Mouse (Mus musculus): ENCODE measurements around the gene Olfr1373.
"Not testable (repeated sequence)": the region's sequence is repeated elsewhere in the genome, so short reads cannot be mapped to it uniquely, and the experiment has no call there.

DNA sequence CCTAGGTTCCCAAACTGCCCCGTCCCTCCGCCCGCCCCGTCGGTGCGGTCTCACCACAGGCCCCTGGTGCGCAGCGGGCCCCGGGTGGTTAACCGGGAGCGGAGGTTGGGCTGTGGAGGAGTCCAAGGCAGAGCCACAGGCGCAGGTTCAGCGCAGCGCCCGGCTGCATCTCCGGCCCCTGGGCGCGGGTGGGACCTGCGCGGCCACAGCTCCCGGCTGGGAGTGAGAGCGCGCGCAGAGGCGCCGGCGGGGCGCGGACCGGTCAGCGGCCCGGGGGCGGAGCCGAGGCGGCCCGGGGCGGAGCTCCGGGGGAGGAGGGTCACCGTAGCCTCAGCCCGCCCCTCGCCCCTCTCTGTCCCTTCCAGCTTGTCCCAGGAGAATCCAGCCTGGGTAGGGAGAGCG lies 22.6 kb upstream of the Olfr1373 start:
- TF ChIP-seq CTCF (IDR thresholded peaks at IDR 0.05; ENCODE audit: low read depth); EP300 (optimal IDR thresholded peaks at IDR 0.05): not testable (repeated sequence)

All from stomach, postnatal 0 days (tissue).